Mouse (Mus musculus): ENCODE results near the gene Syne4. TPM values are rescaled to one million over a fixed set of nuclear protein-coding genes. Genes with fewer than 3 reads are reported as not detected.

Gene Syne4
- total RNA-seq, 4 experiments from 2014 or later: 0.46 to 1.9 (median 0.76) TPM

Other genes with a start within 250 kb of the Syne4 start
- 1 to 10 TPM; 2.1 to 3.0 (median 2.6) TPM for gene Zfp82, start 241.9 kb upstream of the Syne4 start, total RNA-seq (2022)
- gene Gm26920, start 224.4 kb upstream of the Syne4 start, total RNA-seq (2022): under 1 TPM in 1 of 4 experiments, not detected in 3; 0.28 TPM
- 1 to 10 TPM in 3 of 4 experiments, under 1 TPM in 1; 0.82 to 1.8 (median 1.6) TPM for gene Zfp566, start 224.3 kb upstream of the Syne4 start, total RNA-seq (2022)
- 10 to 100 TPM; 25.3 to 34.5 (median 31.3) TPM for gene Zfp260, start 220.0 kb upstream of the Syne4 start, total RNA-seq (2022)
- 1 to 10 TPM; 1.5 to 4.3 (median 2.1) TPM for gene Zfp382, start 192.9 kb upstream of the Syne4 start, total RNA-seq (2022)
- gene Zfp146, start 145.1 kb upstream of the Syne4 start, total RNA-seq (2022): 10 to 100 TPM; 23.2 to 33.8 (median 28.1) TPM
- gene Cox7a1, start 130.7 kb upstream of the Syne4 start, total RNA-seq (2022): 1,000 to 10,000 TPM; 3,196 to 3,318 (median 3,289) TPM
- 100 to 1,000 TPM; 287 to 304 (median 297) TPM for gene Capns1, start 116.0 kb upstream of the Syne4 start, total RNA-seq (2022)
- 10 to 100 TPM; 54.0 to 70.5 (median 64.9) TPM for gene Polr2i, start 82.9 kb upstream of the Syne4 start, total RNA-seq (2022)
- 10 to 100 TPM; 51.2 to 62.4 (median 57.6) TPM for gene Tbcb, start 82.5 kb upstream of the Syne4 start, total RNA-seq (2022)
- not detected for gene Ovol3, start 79.1 kb upstream of the Syne4 start, total RNA-seq (2022)
- under 1 TPM in 1 of 4 experiments, not detected in 3; 0.44 TPM for gene Thap8, start 34.7 kb upstream of the Syne4 start, total RNA-seq (2022)
- gene Wdr62, start 34.4 kb upstream of the Syne4 start, total RNA-seq (2022): 1 to 10 TPM in 1 of 4 experiments, under 1 TPM in 3; 0.41 to 1.5 (median 0.84) TPM
- 1 to 10 TPM; 4.7 to 8.7 (median 7.4) TPM for gene Clip3, start 23.1 kb upstream of the Syne4 start, total RNA-seq (2022)
- 10 to 100 TPM; 28.6 to 34.0 (median 32.5) TPM for gene Alkbh6, start 6.1 kb upstream of the Syne4 start, total RNA-seq (2022)
- gene E130208F15Rik, start 6.9 kb downstream of the Syne4 start, total RNA-seq (2022): 1 to 10 TPM in 1 of 4 experiments, under 1 TPM in 3; 0.62 to 1.2 (median 0.79) TPM
- gene Sdhaf1, start 9.1 kb downstream of the Syne4 start, total RNA-seq (2022): 10 to 100 TPM; 14.0 to 16.2 (median 15.1) TPM
- 1 to 10 TPM; 1.3 to 2.4 (median 1.6) TPM for gene Lrfn3, start 48.0 kb downstream of the Syne4 start, total RNA-seq (2022)
- 10 to 100 TPM; 13.5 to 26.2 (median 16.5) TPM for gene Tyrobp, start 99.0 kb downstream of the Syne4 start, total RNA-seq (2022)
- not detected for gene Hcst, start 105.0 kb downstream of the Syne4 start, total RNA-seq (2022)
- under 1 TPM in 3 of 4 experiments, not detected in 1; 0.12 to 0.46 (median 0.28) TPM for gene Nfkbid, start 106.9 kb downstream of the Syne4 start, total RNA-seq (2022)
- 1 to 10 TPM; 3.2 to 4.2 (median 3.6) TPM for gene Aplp1, start 130.7 kb downstream of the Syne4 start, total RNA-seq (2022)
- not detected for gene Kirrel2, start 142.9 kb downstream of the Syne4 start, total RNA-seq (2022)
- not detected for gene Nphs1, start 143.5 kb downstream of the Syne4 start, total RNA-seq (2022)
- not detected for gene Prodh2, start 178.8 kb downstream of the Syne4 start, total RNA-seq (2022)
- under 1 TPM; 0.32 to 0.60 (median 0.36) TPM for gene Arhgap33, start 220.3 kb downstream of the Syne4 start, total RNA-seq (2022)
- gene Hspb6, start 237.4 kb downstream of the Syne4 start, total RNA-seq (2022): 1,000 to 10,000 TPM in 1 of 4 experiments, 100 to 1,000 TPM in 3; 852 to 1,087 (median 985) TPM
- gene Proser3, start 237.5 kb downstream of the Syne4 start, total RNA-seq (2022): 1 to 10 TPM; 3.1 to 4.5 (median 3.9) TPM
- gene Lin37, start 245.0 kb downstream of the Syne4 start, total RNA-seq (2022): 10 to 100 TPM; 13.5 to 21.0 (median 14.6) TPM
- 10 to 100 TPM; 62.1 to 70.3 (median 67.2) TPM for gene U2af1l4, start 248.5 kb downstream of the Syne4 start, total RNA-seq (2022)
- gene Gm49396, start 248.5 kb downstream of the Syne4 start, total RNA-seq (2022): 1 to 10 TPM in 2 of 4 experiments, under 1 TPM in 2; 0.80 to 1.6 (median 1.2) TPM
- 10 to 100 TPM; 82.2 to 90.7 (median 88.5) TPM for gene Psenen, start 248.8 kb downstream of the Syne4 start, total RNA-seq (2022)

All from heart, adult 8-10 months (tissue).